Mouse (Mus musculus): ENCODE measurements around the gene Olfr1338.
"Not testable (repeated sequence)": the region's sequence is repeated elsewhere in the genome, so short reads cannot be mapped to it uniquely, and the experiment has no call there.

Gene Olfr1338

DNA sequence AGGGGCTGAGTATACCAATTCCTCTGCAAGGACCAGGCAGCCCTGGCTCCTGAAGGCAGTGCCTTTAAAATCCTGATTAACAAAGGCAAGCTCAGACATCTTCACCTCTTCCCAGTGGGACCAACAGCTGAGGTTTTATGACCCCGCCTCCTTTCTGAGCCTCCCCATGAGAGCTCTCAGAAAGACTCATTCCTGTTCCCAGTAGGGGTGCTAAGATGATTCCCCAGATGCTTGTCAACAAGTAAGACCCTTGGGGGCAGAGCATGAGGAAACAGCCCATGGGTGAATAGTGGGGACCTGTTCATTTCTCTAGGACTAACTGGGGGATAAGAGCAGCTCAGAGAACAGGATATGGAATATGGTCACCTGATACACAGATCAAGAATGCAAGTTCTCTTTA is at the start of gene Olfr1338:
Gene Olfr1338, minus strand, starts transcription at position 101 of the 400 bp plus-strand sequence.
- POLR2A ChIA-PET = no interaction called here
- CTCF ChIA-PET = interaction anchor here in 1 of 4 experiments (1.4 kb wide), 1 partner anchor 146 kb away, joined by 4 read pairs; no protein-coding TSS in a partner anchor

DNA sequence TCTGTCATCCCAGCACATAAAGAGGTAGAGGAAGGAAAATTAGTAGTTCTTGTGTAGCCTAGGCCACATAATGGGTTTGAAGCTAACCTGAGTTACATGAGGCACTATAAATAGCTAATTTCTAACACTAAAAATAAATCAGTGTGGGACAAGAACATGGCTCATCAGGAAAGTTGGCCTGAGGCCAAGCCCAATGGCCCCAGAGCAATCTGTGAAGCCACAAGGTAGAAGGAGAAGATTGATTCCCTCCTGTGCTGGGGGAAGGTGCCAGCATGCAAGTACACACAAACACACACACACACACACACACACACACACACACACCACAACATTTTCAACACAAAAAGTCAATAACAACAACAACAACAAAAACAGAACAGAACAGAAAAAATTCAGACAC is 34.3 kb upstream of the Olfr1338 start:
- POLR2A ChIA-PET = not testable (repeated sequence)
- CTCF ChIA-PET = interaction anchor here in 1 of 4 experiments (0.7 kb wide), 1 partner anchor 74 kb away, joined by 5 read pairs; no protein-coding TSS in a partner anchor

- POLR2A ChIA-PET = no interaction called here
- CTCF ChIA-PET = no interaction called here
Measured at GRCm38 (mm10) chr4:118782486-118782885, 23.9 kb upstream of the Olfr1338 start, which contains the start of gene Olfr1337. Olfr1337 (minus strand) TSS chr4:118782586.

- ChIA-PET POLR2A (interaction anchor here in 1 of 4 experiments (1.4 kb wide), 1 partner anchor 491 kb away, joined by 3 read pairs; the partner anchor contains the start of genes AU022252 and P3h1), CTCF (interaction anchor here in 1 of 4 experiments (0.7 kb wide), 1 partner anchor 461 kb away, joined by 3 read pairs; no protein-coding TSS in a partner anchor)
Measured at GRCm38 (mm10) chr4:118741881-118742280, 16.7 kb downstream of the Olfr1338 start.

DNA sequence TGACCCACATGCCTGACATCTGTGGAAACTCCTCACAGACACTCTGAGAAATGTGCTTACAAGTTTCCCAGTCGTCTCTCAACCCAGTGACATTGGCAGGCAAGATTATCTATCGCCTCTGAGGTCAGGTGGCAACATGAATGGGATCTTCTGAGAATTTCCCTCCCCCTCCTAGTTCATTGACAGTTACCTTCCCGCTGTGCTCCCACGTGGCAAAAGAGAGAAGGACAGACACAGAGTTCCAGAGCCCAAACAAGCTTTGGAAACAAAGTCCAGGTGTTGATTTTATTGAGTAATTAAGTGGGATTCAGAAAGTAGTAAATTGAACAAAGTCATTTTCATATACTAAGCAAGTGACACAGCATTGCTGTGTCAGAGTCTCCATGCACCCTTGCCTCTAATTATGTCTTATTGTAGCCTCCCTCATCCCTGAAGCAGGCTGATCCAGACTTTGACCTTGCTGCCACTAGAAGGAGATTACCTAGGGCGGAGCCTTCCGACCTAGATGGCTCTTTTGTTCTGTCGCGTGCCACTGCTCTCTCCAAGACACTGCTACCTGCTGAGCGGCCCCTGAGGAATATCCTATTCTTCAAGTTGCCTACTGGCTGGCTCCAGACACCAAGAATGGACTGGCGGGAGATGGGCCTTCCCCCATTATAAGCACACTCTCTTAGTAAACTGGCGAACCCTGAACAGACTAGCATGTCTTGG is 17.4 kb downstream of the Olfr1338 start:
- ChIA-PET CTCF (interaction anchor here in 1 of 4 experiments (0.7 kb wide), 1 partner anchor 462 kb away, joined by 3 read pairs; no protein-coding TSS in a partner anchor), POLR2A (interaction anchor here in 1 of 4 experiments (1.4 kb wide), 1 partner anchor 491 kb away, joined by 3 read pairs; the partner anchor contains the start of genes AU022252 and P3h1)

- POLR2A ChIA-PET = interaction anchor here in 1 of 4 experiments (0.7 kb wide), 1 partner anchor 1752 kb away, joined by 6 read pairs; no protein-coding TSS in a partner anchor
- CTCF ChIA-PET = interaction anchor here in 1 of 4 experiments (0.7 kb wide), 2 partner anchors 48 to 249 kb away, joined by 3 read pairs; no protein-coding TSS in a partner anchor
Measured at GRCm38 (mm10) chr4:118739574-118739973, 19.0 kb downstream of the Olfr1338 start.

- POLR2A ChIA-PET = no interaction called here
Measured at GRCm38 (mm10) chr4:118731875-118732274, 26.7 kb downstream of the Olfr1338 start, which contains the start of gene Olfr1339. Olfr1339 (plus strand) TSS chr4:118732175.

GRCm38 (mm10) chr4:118721742-118722483 is 36.6 kb downstream of the Olfr1338 start:
- CTCF ChIA-PET = no interaction called here
- POLR2A ChIA-PET = no interaction called here

More at GRCm38 (mm10) chr4:118731875-118732274, 26.7 kb downstream of the Olfr1338 start, which contains the start of gene Olfr1339:
- CTCF ChIA-PET = interaction anchor here in 2 of 4 experiments (0.6 kb wide), 2 partner anchors 184 to 269 kb away, joined by 3 to 5 read pairs; no protein-coding TSS in a partner anchor

GRCm38 (mm10) chr4:118719838-118720237 is 38.7 kb downstream of the Olfr1338 start, which contains the start of gene Olfr1340:
Olfr1340 (plus strand) TSS chr4:118720138.
- CTCF ChIA-PET = no interaction called here

DNA sequence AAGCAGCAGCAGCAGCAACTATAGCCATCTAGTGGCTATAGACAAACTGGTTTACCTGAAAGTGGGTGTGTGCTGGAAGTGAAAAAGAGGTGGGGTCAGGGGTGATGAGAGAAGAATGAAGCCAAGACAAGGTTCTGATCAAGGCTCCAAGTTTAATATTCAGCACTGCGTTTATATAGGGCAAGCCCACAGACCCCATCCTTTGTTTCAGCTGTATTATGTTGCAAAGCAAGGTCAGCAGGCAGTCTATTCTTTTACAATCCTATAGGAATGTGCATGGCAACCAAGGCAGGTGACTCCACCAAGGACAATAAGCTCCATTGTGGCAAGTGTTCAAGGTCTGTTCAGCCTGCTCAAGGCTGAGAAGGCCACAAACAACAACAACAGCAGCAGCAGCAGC is 46.9 kb downstream of the Olfr1338 start:
- CTCF ChIA-PET = interaction anchor here in 1 of 4 experiments (0.6 kb wide), 1 partner anchor 87 kb away, joined by 4 read pairs; no protein-coding TSS in a partner anchor
- POLR2A ChIA-PET = interaction anchor here in 3 of 4 experiments (0.7 to 1.1 kb wide), 3 partner anchors 66 to 546 kb away, joined by 3 to 4 read pairs (median 3); partner anchors contain the start of genes Cfap57 (in 1 of the 3) and Ebna1bp2 (in 1 of the 3)

More at GRCm38 (mm10) chr4:118719838-118720237, 38.7 kb downstream of the Olfr1338 start, which contains the start of gene Olfr1340:
- POLR2A ChIA-PET = no interaction called here

DNA sequence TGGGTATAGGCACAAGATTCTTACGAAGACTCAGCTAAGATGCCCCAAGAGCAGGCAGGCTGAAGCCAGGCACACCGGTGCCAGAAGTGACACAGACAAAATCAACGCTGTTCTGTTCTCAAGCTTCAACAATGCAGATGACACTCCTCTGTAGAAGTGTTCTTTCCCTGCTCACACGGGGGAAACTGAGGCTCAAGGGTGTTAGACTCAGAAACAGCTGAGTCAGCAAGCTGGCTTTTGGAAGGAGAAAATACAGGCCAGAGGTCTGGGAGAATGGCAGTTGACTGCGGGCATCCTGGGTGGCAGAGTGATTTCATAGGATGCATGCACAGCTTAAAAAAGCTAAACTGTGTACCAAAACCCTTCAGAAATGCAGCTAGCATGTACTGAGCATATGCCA is 50.5 kb downstream of the Olfr1338 start:
- ChIA-PET CTCF (no interaction called here), POLR2A (no interaction called here)

- ChIA-PET CTCF (no interaction called here), POLR2A (no interaction called here)
Measured at GRCm38 (mm10) chr4:118703223-118703622, 55.3 kb downstream of the Olfr1338 start, which contains the start of gene Olfr1341. Olfr1341 (plus strand) TSS chr4:118703523.

Data from embryonic stem cell, embryonic (primary cell).